Mouse (Mus musculus) hindbrain, embryonic 13.5 days (tissue): Measurements from ENCODE around the gene Gm45062. TPM values are rescaled to one million over a fixed set of nuclear protein-coding genes. Genes with fewer than 3 reads are reported as not detected.

ENCODE experiments used
- ATAC-seq: fragments of 200-750 bp; cut with Nextera tagmentation; 2 replicates; pipeline ENCODE4 v1.8.0; 2017; ENCODE audit warnings: moderate TSS enrichment; ENCODE audit not compliant: low FRiP score
- H3K27ac ChIP-seq: fragments of 300-500 bp; sonication (generic); 2 replicates; pipeline ENCODE4 v1.5.1; 2015; ENCODE audit warnings: inconsistent platforms, mild to moderate bottlenecking, moderate library complexity
- H3K27me3 ChIP-seq: fragments of 300-500 bp; sonication (generic); 2 replicates; pipeline ENCODE4 v1.6.1; 2015; ENCODE audit warnings: mild to moderate bottlenecking, inconsistent platforms
- H3K36me3 ChIP-seq: fragments of 300-500 bp; sonication (generic); 2 replicates; pipeline ENCODE4 v1.6.1; 2015; ENCODE audit warnings: mild to moderate bottlenecking, inconsistent platforms
- H3K4me1 ChIP-seq: fragments of 300-500 bp; sonication (generic); replicated peaks from 2 replicates; pipeline ENCODE4 v1.6.1; 2015; ENCODE audit warnings: inconsistent platforms
- H3K4me2 ChIP-seq: fragments of 300-500 bp; sonication (generic); 2 replicates; pipeline ENCODE4 v1.6.1; 2015; ENCODE audit warnings: inconsistent platforms, mild to moderate bottlenecking, moderate library complexity
- H3K4me3 ChIP-seq: fragments of 300-500 bp; sonication (generic); 2 replicates; pipeline ENCODE4 v1.5.1; 2015; ENCODE audit warnings: mild to moderate bottlenecking, inconsistent platforms
- H3K9ac ChIP-seq: fragments of 300-500 bp; sonication (generic); 2 replicates; pipeline ENCODE4 v1.6.1; 2015; ENCODE audit warnings: mild to moderate bottlenecking, inconsistent platforms
- H3K9me3 ChIP-seq: fragments of 300-500 bp; sonication (generic); 2 replicates; pipeline ENCODE4 v1.6.1; 2016; ENCODE audit warnings: inconsistent platforms
- WGBS: fragments of 180-500 bp; shearing (Covaris S2); methylation state at CpG from one replicate; pipeline ENCODE4 v1.1.7; 2015; 5-methylcytosine and 5-hydroxymethylcytosine counted together
- polyA plus RNA-seq: library from polyadenylated mRNA; unstranded; fragments of >200 nt; fragmentation: Nextera tagmentation; extraction: Ambion mirVana; gene quantifications from 2 replicates; pipeline ENCODE4 v1.2.1, GENCODE M21; 2015

Gm45062 gene
- polyA plus RNA-seq, 1 experiment from 2014 or later, result 15.0 TPM

DNA sequence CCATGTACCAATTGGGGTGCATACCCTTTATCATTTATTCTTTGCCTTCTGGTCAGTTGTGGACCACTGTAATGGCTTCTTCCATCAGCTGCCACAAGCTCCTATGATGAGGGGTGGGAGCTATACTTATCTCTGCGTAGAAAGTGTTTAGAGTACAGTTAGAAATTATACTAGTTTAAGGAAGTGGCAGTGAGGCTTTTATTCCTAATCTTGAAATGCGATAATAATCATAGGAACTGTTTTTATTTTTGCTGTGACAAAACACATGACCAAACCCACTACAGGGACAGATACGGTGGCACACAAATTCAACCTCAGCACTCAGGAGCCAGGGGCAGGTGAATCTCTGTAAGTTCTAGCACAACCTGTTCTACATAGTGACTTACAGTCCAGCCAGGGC lies 233.0 kb downstream of the Gm45062 start:
- Histone ChIP-seq H3K4me2 (no peak overlapping the region), H3K36me3 (no peaks in the 10 kb centered on the region), H3K4me3 (no peak overlapping the region), H3K27ac (no peak overlapping the region), H3K4me1 (0 out of 2 replicates have a peak, but pooled peaks cover 2% of the 10 kb centered on the region), H3K27me3 (no peaks in the 10 kb centered on the region), H3K9ac (no peak overlapping the region), H3K9me3 (no peaks in the 10 kb centered on the region)
- no peak for ATAC-seq
- WGBS, result 96% methylated on average over 3 of the region's 3 CpGs

DNA sequence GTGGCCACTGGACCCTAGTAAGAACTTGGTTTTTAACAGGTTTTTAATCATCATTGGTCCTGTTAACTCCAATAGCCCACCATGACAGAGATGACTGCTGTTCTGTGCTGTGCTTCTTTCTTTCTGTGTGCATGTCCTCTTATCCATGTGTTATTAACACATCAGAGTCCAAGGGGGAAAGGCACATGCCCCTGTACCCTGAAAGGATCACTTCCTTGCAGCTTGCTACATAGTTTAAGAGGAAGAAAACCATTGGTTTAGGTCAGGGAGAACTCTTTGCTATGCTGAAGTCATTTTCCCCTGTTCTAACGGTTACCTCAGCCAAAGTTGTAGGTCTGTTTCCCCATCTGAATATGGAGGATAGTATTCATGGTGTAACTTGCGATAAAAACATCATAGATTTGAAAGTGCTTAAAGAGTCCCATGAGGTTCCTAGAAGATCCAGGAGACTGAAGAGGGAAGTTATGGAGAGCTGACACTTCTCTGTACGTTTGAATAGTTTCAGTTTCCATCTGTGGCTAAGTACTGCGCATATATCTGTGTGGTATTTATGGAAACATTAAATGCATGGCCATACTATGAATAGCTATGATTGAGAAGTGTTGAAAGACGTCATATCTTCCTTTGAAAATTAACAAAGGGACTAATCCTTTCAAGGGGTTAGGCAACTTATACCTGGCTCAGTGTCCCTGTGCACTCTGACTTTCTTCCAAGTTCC lies 236.0 kb downstream of the Gm45062 start:
- 88% methylated on average over 5 of the region's 5 CpGs for WGBS
- Histone ChIP-seq H3K4me3 (no peak overlapping the region), H3K36me3 (no peaks in the 10 kb centered on the region), H3K4me1 (no peaks in the 10 kb centered on the region), H3K4me2 (no peak overlapping the region), H3K9ac (no peak overlapping the region), H3K9me3 (no peaks in the 10 kb centered on the region), H3K27ac (no peak overlapping the region), H3K27me3 (no peaks in the 10 kb centered on the region)
- no peak for ATAC-seq

DNA sequence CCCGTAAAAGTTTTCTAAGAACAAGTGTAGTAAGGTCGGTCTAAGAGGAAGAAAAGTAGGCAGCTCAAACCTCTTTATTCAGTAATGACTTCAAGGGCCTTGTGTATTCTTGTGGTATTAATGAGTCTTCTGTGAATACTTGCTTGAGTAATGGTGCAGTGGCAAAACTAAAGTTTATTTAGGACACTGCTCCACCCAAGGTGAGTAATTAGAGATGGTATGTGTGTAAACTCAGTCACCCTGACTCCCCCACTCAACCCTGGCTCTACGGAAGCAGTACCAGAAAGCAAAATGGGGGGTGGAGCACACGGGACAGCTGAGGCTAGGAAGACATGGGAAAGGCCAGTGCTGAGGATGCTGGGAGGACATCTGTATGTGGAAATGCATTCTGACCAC lies 236.6 kb downstream of the Gm45062 start:
- WGBS, result 88% methylated on average over 4 of the region's 4 CpGs
- no peaks in the 10 kb centered on the region for H3K9me3 ChIP-seq

DNA sequence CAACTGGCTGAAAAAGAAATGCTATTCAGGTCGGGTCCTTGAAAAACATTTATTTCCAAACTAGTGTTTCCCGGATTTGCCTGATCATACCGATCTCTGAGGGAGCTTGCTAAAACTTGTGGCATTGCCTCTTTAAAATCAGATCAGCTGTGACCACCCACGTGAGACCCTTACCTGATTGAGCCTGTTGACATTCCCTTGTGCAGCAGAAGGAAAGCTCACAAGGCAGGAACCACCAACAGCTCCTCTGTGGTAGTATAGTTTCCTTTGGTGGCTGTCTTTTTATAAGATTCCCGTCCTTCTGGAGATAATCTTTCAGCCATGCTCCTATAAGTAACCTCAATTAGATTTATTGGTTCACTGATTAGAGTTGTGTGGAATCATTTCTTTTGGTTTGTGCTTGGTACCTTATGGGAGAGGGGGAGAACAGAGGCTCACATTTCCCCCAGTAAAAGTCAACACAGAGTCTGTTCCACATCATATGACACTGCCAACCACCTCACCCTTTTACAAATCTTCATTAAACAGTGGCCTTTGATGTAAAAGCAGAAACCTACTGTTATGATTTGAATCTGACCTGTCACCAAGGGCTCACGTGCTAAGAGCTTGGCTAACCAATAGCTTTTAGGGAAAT lies 238.1 kb downstream of the Gm45062 start:
- H3K4me2 ChIP-seq, result no peak overlapping the region
- 82% methylated on average over 6 of the region's 6 CpGs for WGBS
- H3K36me3 ChIP-seq, result no peaks in the 10 kb centered on the region
- no peak for ATAC-seq
- no peaks in the 10 kb centered on the region for H3K27me3 ChIP-seq
- H3K4me3 ChIP-seq, result no peak overlapping the region
- no peaks in the 10 kb centered on the region for H3K4me1 ChIP-seq
- no peak overlapping the region for H3K9ac ChIP-seq
- no peak overlapping the region for H3K27ac ChIP-seq
- H3K9me3 ChIP-seq, result 0 out of 2 replicates have a peak, but pooled peaks cover 3% of the 10 kb centered on the region

More for the DNA sequence above, 236.6 kb downstream of the Gm45062 start:
- no peak overlapping the region for H3K9ac ChIP-seq
- no peaks in the 10 kb centered on the region for H3K27me3 ChIP-seq
- no peak overlapping the region for H3K4me3 ChIP-seq
- no peak overlapping the region for H3K27ac ChIP-seq
- no peaks in the 10 kb centered on the region for H3K4me1 ChIP-seq
- no peaks in the 10 kb centered on the region for H3K36me3 ChIP-seq
- no peak for ATAC-seq
- no peak overlapping the region for H3K4me2 ChIP-seq

DNA sequence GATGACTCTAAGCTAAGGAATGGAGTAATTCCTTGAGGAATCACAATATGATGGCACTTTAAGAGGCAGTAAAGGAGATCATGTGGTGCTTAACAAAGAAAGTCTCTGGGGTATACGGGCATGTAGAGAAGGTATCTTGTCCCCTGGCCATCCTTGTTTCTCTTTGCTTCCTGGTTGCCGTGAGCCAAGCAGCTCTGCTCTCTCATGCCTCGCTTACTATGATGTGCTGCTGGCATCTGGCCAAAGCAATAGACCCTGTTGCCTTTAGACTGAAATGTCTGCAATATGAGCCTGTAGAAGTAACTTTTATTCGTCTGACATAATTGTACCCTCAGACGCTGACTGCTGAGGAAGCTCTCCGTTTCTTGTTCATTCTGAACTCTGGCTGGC lies 238.6 kb downstream of the Gm45062 start:
- H3K27me3 ChIP-seq, result no peaks in the 10 kb centered on the region
- 71% methylated on average over 6 of the region's 6 CpGs for WGBS
- H3K9me3 ChIP-seq, result 0 out of 2 replicates have a peak, but pooled peaks cover 3% of the 10 kb centered on the region
- no peak for ATAC-seq
- H3K4me2 ChIP-seq, result no peak overlapping the region
- H3K9ac ChIP-seq, result no peak overlapping the region
- H3K27ac ChIP-seq, result no peak overlapping the region
- H3K4me3 ChIP-seq, result no peak overlapping the region
- H3K4me1 ChIP-seq, result no peaks in the 10 kb centered on the region
- H3K36me3 ChIP-seq, result no peaks in the 10 kb centered on the region

DNA sequence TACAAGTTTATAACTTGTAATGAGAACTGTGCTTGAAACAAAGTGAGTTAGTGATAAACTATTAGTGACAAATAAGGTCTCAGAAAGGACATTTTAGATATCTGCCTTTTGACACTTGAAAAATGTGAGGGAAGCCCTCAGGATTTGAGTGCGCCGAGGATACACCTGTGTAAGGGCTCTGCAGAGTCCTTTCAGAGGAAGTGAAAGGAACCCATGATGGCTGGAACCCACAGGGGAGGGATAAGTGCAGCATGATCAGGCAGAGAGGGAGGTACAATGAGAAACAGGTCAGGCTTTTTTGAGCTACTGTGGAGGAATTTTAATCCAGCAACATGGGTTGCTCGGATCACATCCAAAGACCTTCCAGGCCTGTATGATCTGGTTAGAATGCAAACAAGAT lies 239.7 kb downstream of the Gm45062 start:
- Histone ChIP-seq H3K36me3 (no peaks in the 10 kb centered on the region), H3K4me2 (no peak overlapping the region), H3K27ac (no peak overlapping the region), H3K27me3 (no peaks in the 10 kb centered on the region), H3K9me3 (0 out of 2 replicates have a peak, but pooled peaks cover 3% of the 10 kb centered on the region), H3K4me3 (no peak overlapping the region), H3K9ac (no peak overlapping the region), H3K4me1 (no peaks in the 10 kb centered on the region)
- ATAC-seq, result no peak
- WGBS, result 93% methylated on average over 3 of the region's 3 CpGs

DNA sequence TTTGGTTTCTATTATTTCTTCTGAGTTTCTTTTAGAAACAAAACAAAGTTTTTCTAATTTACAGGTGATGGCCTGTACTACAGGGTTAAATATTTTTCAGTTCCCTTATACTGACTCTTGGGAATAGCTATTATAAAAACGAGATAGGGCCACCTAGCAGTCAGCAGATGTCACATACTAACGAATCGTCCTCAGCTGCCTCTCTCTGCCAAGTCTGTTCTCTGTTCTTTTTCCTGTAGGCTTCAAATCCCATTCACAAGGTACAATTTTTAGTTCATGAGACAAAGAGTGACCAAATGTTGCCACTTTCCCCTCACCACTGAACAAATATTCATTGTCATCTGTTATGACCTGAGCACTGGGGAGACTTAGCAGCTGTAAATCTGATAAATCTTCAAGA lies 244.7 kb downstream of the Gm45062 start:
- Histone ChIP-seq H3K27me3 (no peaks in the 10 kb centered on the region), H3K4me3 (no peak overlapping the region), H3K36me3 (no peaks in the 10 kb centered on the region), H3K4me2 (no peak overlapping the region), H3K9ac (no peak overlapping the region), H3K9me3 (0 out of 2 replicates have a peak, but pooled peaks cover 3% of the 10 kb centered on the region), H3K27ac (no peak overlapping the region), H3K4me1 (0 out of 2 replicates have a peak, but pooled peaks cover 4% of the 10 kb centered on the region)
- ATAC-seq, result no peak
- 31% methylated on average over 3 of the region's 3 CpGs for WGBS

DNA sequence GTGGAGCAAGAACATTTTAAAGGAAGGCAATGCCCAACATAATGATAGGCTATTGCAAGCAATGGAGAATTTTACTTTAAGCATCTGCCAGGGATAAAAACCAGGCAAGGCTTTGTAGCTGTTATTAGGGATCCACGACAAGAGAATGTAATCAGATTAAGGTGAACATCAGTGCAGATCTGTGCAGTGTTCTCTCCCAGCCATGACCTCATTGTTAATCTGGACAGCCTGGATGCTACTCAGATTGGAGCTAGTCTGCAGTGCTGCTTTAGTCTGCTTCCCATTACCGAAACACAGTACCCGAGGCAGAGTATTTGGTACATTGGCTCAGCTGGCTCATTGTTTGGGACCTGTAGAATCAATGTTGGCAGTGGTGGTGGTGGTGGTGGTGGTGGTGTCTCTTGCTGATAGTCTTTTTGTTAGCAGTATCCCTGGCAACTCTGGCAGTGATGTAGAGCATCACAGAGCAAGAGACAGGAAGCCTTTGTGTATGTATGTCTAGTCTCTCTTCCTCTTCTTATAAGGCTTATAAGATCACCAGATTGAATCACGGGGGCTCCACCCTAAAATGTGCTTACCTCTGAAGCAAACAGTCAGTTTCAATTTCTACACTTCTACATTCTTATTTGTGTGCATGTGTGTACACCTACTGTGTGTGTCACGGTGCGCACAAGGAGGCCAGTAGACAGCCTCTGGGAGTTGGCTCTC lies 245.4 kb downstream of the Gm45062 start:
- Histone ChIP-seq H3K9ac (no peak overlapping the region), H3K36me3 (no peaks in the 10 kb centered on the region), H3K4me2 (no peak overlapping the region), H3K27ac (no peak overlapping the region), H3K4me3 (no peak overlapping the region), H3K9me3 (0 out of 2 replicates have a peak, but pooled peaks cover 3% of the 10 kb centered on the region), H3K4me1 (0 out of 2 replicates have a peak, but pooled peaks cover 4% of the 10 kb centered on the region), H3K27me3 (no peaks in the 10 kb centered on the region)
- ATAC-seq, result no peak
- 89% methylated on average over 6 of the region's 6 CpGs for WGBS

DNA sequence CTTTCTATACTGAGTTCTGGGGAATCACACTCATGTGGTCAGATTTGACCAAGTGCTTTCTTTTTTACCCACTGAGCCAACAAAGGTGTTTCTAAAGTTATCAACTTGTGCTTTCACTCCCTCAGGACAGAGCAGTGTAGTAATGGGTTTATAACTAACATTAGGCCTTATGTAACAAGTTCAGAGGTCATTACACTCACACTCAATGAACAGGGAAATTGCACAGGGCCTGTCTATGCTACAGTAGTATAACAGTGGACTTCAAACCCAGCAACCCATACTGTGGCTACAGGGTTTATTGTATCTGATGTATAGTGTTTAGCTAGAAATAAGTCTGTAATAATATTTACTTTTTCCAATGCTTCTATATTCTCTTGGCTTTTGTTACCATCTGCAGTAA lies 247.4 kb downstream of the Gm45062 start:
- Histone ChIP-seq H3K4me1 (peaks cover 14% of the 10 kb centered on the region), H3K9me3 (no peaks in the 10 kb centered on the region), H3K4me3 (no peak overlapping the region), H3K27ac (no peak overlapping the region), H3K9ac (no peak overlapping the region), H3K4me2 (no peak overlapping the region), H3K36me3 (no peaks in the 10 kb centered on the region), H3K27me3 (no peaks in the 10 kb centered on the region)
- no peak for ATAC-seq

DNA sequence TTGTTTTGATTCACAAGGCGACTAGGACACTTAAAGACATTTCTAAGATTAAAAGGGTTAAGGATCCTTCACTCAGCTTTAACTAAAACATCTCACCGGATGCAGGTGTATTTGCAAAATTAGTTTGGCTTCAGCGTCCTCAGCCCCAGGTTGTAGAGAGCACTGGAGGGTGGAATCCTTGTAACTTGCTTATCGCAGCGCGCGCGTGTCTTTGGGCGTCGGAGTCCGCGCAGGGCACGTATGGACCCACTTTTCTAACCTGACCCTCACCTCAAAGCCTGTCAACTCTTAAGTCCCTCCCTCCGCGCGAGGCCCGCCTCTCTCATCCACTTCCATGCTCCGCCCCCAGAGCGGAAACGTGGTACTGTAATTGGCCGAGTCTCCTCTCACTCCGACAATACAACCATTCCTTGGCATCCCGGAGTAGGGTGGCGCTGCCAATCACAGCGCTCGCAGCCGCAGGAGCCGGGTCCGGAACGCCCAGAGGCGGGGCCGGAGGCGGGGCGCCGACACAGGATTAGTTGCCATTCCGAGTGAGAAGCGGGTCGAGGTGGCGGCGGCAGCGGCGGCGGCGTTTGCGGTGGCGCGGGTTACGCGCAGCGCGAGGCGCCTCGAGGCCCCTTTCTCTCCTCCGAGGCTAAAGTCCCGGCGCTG lies 249.8 kb downstream of the Gm45062 start:
- Histone ChIP-seq H3K4me2 (peak overlapping the region; percentile 82), H3K27ac (peak overlapping the region; percentile 100), H3K4me1 (peaks cover 26% of the 10 kb centered on the region), H3K27me3 (no peaks in the 10 kb centered on the region), H3K9me3 (no peaks in the 10 kb centered on the region), H3K36me3 (no peaks in the 10 kb centered on the region), H3K9ac (peak overlapping the region; percentile 98), H3K4me3 (peak overlapping the region; percentile 92)
- WGBS, result under 1% methylated on average over 55 of the region's 56 CpGs
- ATAC-seq, result peak; percentile 99

DNA sequence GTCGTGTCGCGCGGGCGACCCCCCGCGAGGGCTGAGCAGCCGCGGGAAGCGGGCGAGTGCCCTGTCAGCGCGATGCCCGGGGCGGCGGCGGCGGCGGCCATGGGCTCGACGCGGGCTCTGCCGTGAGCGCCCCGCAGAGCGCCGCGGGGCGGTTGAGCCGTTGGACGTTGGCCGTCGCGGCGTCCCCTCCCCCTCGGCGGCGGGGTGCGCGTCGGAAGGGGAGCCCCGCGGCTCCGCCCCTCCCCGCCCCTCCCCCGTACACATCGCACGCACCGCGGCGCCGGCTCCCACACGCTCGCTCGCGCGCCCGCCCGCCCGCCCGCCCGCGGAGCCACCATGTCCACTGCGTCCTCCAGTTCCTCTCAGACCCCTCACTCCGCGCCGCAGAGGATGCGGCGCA lies 250.3 kb downstream of the Gm45062 start, which contains the start of gene Glcci1:
Gene Glcci1 (plus strand): TSS at position 50 of the 400 bp plus-strand sequence.
- H3K27me3 ChIP-seq, result no peaks in the 10 kb centered on the region
- H3K4me2 ChIP-seq, result peak within 1 kb of the TSS; percentile 82
- H3K27ac ChIP-seq, result peak within 1 kb of the TSS; percentile 100
- 0% methylated on average over 17 of the region's 69 CpGs for WGBS
- H3K9me3 ChIP-seq, result no peaks in the 10 kb centered on the region
- peak; percentile 89 for ATAC-seq
- H3K9ac ChIP-seq, result peak within 1 kb of the TSS; percentile 98
- H3K4me1 ChIP-seq, result peaks cover 26% of the 10 kb centered on the region
- H3K36me3 ChIP-seq, result no peaks in the 10 kb centered on the region
- H3K4me3 ChIP-seq, result peak within 1 kb of the TSS; percentile 92
